Mouse (Mus musculus) duodenum, adult 2 months (tissue): ENCODE results near the gene Ube2r2. TPM values are rescaled to one million over a fixed set of nuclear protein-coding genes. Genes with fewer than 3 reads are reported as not detected.

Experiments used
- polyA plus RNA-seq: library from polyadenylated mRNA; depleted of rRNA; stranded (reverse); fragments of >200 nt; gene quantifications from 2 replicates; pipeline ENCODE4 v1.2.3, GENCODE M21; 2012; ENCODE audit warnings: low replicate concordance; rRNA removed

The Ube2r2 gene
- 17.5 and 26.3 TPM in 2 replicates for polyA plus RNA-seq

DNA sequence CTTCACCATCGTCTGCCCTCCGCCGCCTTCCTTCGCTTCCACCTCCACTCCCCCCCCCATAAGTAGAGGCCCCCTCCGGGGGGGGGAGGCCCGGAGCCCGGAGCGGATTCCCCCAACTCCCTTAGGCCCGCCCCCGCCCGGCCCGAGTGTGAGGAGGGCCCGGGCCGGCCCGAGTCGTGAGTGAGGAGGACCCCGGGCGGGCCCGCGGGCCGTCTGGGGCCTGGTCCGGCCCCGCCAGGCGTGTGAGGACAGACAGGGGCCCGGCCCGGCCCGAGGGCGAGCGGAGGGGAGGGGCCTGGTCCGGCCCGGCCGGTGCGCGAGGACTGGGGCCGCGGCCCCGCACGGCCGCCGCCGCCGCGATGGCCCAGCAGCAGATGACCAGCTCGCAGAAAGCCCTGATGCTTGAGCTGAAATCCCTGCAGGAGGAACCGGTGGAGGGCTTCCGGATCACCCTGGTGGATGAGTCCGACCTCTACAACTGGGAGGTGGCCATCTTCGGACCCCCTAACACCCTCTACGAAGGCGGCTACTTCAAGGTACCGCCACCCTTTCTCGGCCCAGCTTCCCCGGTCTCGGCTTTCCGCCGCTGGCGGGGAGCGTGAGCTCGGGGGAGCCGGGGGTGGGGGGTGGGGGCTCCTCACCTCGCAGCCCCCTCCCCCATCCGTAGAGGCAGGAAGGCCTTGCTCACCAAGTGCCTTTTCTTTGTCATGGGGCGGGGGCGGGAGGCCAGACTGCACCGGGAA, at the start of gene Ube2r2:
Gene Ube2r2 (plus strand): TSS at position 33 of the 743 bp plus-strand sequence.

GRCm38 (mm10) chr4:41097871-41098576, 37.5 kb upstream of the Ube2r2 start, which contains the start of gene Aqp3:
Gene Aqp3, minus strand, starts transcription at chr4:41098183.

GRCm38 (mm10) chr4:41124180-41124951, 11.2 kb upstream of the Ube2r2 start, which contains the start of gene Nol6:
Gene Nol6, minus strand, starts transcription at chr4:41124455.

Other genes with a start within 250 kb of the Ube2r2 start
- gene Spink4, start 215.7 kb upstream of the Ube2r2 start, polyA plus RNA-seq = 2,905 and 6,875 TPM in 2 replicates
- gene Bag1, start 187.4 kb upstream of the Ube2r2 start, polyA plus RNA-seq = 305 and 473 TPM in 2 replicates
- gene Chmp5, start 187.3 kb upstream of the Ube2r2 start, polyA plus RNA-seq = 3.4 and 3.9 TPM in 2 replicates
- 5.4 and 8.4 TPM in 2 replicates for gene Nfx1, start 164.8 kb upstream of the Ube2r2 start, polyA plus RNA-seq
- 4.9 and 14.7 TPM in 2 replicates for gene Aqp7, start 87.6 kb upstream of the Ube2r2 start, polyA plus RNA-seq
- gene Aqp3, start 37.6 kb upstream of the Ube2r2 start, polyA plus RNA-seq = 68.6 and 144 TPM in 2 replicates
- 15.4 and 23.4 TPM in 2 replicates for gene Nol6, start 11.3 kb upstream of the Ube2r2 start, polyA plus RNA-seq
- gene Ubap2, start 139.4 kb downstream of the Ube2r2 start, polyA plus RNA-seq = 77.9 and 166 TPM in 2 replicates
- gene Dcaf12, start 179.1 kb downstream of the Ube2r2 start, polyA plus RNA-seq = 11.7 and 20.3 TPM in 2 replicates
- gene Ubap1, start 213.3 kb downstream of the Ube2r2 start, polyA plus RNA-seq = 15.5 and 20.7 TPM in 2 replicates